Mouse (Mus musculus): ENCODE data around the gene Mpv17l2. TPM values are rescaled to one million over a fixed set of nuclear protein-coding genes. Genes with fewer than 3 reads are reported as not detected.

The Mpv17l2 gene
- polyA plus RNA-seq, 1 experiment from 2014 or later, result 41.7 TPM

DNA sequence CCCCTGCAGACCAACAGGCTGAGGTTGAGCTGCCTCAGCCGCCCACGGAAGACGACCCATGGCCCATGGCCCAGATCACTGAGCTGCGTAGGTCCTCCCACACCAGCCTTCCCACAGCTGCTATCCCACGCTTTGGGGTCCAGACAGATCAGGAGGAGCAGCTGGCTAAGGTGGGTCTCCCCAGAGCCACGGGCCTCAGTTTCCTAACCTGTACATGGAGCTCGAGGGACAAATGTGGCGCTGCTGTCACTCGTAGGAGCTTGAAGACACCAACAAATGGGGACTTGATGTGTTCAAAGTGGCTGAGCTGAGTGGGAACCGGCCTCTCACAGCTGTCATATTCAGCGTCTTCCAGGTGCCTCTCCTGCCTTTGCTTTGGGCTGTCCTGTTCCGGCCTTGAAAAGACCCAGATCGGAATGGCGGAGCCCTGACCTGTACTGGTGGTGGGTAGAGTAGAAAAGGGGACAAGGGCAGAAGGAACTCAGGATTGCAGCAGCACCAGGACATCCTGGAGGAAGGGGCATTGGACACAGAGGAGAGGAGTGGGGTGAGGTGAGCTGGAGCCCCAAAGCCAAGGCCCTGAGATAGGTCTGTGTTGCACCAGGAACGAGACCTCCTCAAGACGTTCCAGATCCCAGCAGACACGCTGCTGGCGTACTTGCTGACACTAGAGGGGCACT lies 13.4 kb downstream of the Mpv17l2 start:
- Histone ChIP-seq H3K27me3 (peaks cover 66% of the 10 kb centered on the region), H3K36me3 (no peaks in the 10 kb centered on the region), H3K4me2 (replicated peaks) (no peak overlapping the region), H3K27ac (replicated peaks) (no peak overlapping the region), H3K9ac (no peak overlapping the region), H3K4me1 (peaks cover 20% of the 10 kb centered on the region), H3K4me3 (replicated peaks) (no peak overlapping the region), H3K9me3 (replicated peaks) (no peaks in the 10 kb centered on the region)
- ATAC-seq (ENCODE audit: insufficient number of reproducible peaks, low FRiP score, low TSS enrichment, low read depth), result no peak
- 83% methylated on average over 18 of the region's 18 CpGs for WGBS

DNA sequence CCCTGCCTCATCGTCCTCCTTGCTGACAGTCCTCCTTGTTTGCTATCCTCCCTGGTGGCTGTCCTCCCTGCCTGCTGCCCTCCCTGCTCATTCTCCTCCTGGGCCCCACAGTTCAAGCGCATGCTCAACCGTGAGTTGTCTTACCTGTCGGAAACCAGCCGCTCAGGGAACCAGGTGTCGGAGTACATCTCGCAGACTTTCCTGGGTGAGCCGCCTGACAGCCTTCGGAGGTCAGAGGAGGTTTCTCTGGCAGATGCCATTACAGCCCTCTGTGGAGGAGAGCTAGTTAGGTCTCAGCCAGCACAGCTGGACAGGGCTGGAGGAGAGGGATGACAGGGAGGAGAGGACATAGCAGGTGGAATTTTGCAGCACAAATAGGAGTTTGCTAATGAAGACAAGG lies 14.1 kb downstream of the Mpv17l2 start:
- H3K9me3 ChIP-seq (replicated peaks), result no peaks in the 10 kb centered on the region
- WGBS, result 54% methylated on average over 9 of the region's 9 CpGs
- H3K4me2 ChIP-seq (replicated peaks), result no peak overlapping the region
- no peak for ATAC-seq (ENCODE audit: insufficient number of reproducible peaks, low FRiP score, low TSS enrichment, low read depth)
- no peak overlapping the region for H3K27ac ChIP-seq (replicated peaks)
- H3K9ac ChIP-seq, result no peak overlapping the region
- H3K27me3 ChIP-seq, result peaks cover 73% of the 10 kb centered on the region
- H3K36me3 ChIP-seq, result no peaks in the 10 kb centered on the region
- peaks cover 17% of the 10 kb centered on the region for H3K4me1 ChIP-seq
- no peak overlapping the region for H3K4me3 ChIP-seq (replicated peaks)

DNA sequence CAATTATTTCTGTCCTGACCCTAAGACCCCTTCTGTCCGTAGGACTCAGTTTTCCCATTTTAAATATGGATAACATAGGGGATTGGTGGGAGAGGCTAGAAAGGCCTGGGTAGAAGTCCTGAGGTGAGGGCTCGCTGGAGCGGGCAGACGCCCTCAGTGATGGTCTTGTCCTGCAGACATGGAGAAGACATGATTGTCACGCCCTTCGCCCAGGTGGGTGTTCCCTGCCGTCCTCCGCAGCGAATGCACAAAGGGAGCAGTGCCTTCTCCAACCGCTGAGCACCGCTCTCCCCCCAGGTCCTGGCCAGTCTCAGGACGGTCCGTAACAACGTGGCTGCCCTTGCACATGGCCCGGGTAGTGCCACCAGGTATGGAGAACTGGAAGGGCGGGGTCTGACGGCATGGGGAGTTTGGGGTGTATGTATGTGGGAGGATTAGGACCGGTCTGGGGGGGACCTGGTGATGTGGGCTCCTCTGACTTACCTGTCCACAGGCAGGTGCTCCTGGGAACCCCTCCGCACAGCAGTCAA lies 15.0 kb downstream of the Mpv17l2 start:
- no peaks in the 10 kb centered on the region for H3K36me3 ChIP-seq
- H3K27me3 ChIP-seq, result peaks cover 81% of the 10 kb centered on the region
- no peak overlapping the region for H3K4me2 ChIP-seq (replicated peaks)
- WGBS, result 61% methylated on average over 19 of the region's 19 CpGs
- no peak overlapping the region for H3K27ac ChIP-seq (replicated peaks)
- H3K4me1 ChIP-seq, result peaks cover 17% of the 10 kb centered on the region
- H3K9ac ChIP-seq, result no peak overlapping the region
- H3K9me3 ChIP-seq (replicated peaks), result no peaks in the 10 kb centered on the region
- no peak overlapping the region for H3K4me3 ChIP-seq (replicated peaks)
- no peak for ATAC-seq (ENCODE audit: insufficient number of reproducible peaks, low FRiP score, low TSS enrichment, low read depth)

DNA sequence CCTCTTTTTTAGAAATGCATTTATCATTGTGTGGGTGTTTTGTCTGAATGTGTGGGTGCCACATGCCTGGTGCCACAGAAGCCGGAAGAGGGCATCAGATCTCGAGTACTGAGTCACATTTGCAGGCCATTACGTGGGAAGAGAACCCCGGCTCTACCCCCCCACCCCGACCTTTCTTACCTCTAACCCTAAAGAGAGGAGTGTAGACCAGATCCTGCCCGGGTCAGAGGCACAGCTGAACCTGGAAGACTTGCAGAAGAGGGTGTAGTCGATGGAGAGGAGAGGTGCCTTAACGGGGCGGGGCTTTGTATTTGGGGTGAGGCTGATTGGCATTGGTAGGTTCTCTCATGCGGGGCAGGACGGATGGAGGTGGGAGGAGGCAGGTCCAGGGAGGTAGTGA lies 15.9 kb downstream of the Mpv17l2 start:
- Histone ChIP-seq H3K9ac (no peak overlapping the region), H3K4me2 (replicated peaks) (no peak overlapping the region), H3K4me3 (replicated peaks) (no peak overlapping the region), H3K27me3 (peaks cover 89% of the 10 kb centered on the region), H3K4me1 (peaks cover 17% of the 10 kb centered on the region), H3K9me3 (replicated peaks) (no peaks in the 10 kb centered on the region), H3K36me3 (no peaks in the 10 kb centered on the region), H3K27ac (replicated peaks) (no peak overlapping the region)
- ATAC-seq (ENCODE audit: insufficient number of reproducible peaks, low FRiP score, low TSS enrichment, low read depth), result no peak
- WGBS, result 48% methylated on average over 11 of the region's 11 CpGs

DNA sequence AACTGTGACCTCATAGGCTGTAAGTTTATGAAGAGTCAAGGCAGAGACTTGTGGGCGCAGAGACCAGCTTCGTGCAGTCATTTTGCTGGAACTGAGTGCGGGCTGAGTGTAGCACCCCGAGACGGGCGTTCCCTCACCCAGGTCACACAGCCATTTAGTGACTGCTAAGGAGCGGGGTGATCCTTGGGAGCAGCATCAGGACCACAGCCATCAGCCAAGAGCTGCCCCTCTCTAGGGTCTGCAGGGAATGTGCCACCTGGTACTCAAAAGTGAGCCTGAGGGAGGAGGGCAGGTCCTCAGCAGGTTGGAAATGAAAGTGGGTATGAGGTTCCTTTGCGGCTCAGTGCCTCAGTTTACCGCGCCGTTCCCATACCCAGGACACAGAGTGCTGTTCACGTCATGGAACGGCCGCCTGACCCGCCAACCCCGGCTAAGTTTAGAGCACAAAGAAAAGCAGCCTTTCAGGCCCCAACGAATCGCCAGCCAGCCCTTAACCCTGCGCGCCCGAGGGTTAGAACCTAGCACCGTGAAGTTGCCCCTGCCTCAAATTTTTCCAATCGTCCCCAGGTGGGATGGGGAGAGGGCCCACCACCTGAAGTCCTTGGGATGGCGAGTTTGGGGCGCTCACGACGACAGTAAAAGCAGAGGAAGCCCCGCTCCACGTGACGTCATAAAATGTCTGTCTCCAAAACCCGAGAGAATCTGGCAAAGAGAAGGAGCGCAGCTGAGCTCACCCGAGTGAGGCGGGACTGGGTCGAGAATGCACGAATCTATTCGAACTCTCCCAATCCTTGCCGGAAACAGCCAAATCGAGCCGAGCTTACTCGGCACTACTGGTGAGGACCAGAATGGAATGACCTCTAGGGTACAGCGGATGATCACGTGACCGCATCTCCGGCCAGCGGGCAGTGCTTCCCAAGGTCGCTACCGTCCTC lies 16.8 kb downstream of the Mpv17l2 start:
- no peaks in the 10 kb centered on the region for H3K36me3 ChIP-seq
- H3K9ac ChIP-seq, result no peak overlapping the region
- WGBS, result 5% methylated on average over 48 of the region's 48 CpGs
- no peaks in the 10 kb centered on the region for H3K9me3 ChIP-seq (replicated peaks)
- H3K27ac ChIP-seq (replicated peaks), result no peak overlapping the region
- H3K27me3 ChIP-seq, result peaks cover 87% of the 10 kb centered on the region
- peak overlapping the region; percentile 37 for H3K4me3 ChIP-seq (replicated peaks)
- H3K4me2 ChIP-seq (replicated peaks), result peak overlapping the region; percentile 49
- no peak for ATAC-seq (ENCODE audit: insufficient number of reproducible peaks, low FRiP score, low TSS enrichment, low read depth)
- H3K4me1 ChIP-seq, result peaks cover 17% of the 10 kb centered on the region

DNA sequence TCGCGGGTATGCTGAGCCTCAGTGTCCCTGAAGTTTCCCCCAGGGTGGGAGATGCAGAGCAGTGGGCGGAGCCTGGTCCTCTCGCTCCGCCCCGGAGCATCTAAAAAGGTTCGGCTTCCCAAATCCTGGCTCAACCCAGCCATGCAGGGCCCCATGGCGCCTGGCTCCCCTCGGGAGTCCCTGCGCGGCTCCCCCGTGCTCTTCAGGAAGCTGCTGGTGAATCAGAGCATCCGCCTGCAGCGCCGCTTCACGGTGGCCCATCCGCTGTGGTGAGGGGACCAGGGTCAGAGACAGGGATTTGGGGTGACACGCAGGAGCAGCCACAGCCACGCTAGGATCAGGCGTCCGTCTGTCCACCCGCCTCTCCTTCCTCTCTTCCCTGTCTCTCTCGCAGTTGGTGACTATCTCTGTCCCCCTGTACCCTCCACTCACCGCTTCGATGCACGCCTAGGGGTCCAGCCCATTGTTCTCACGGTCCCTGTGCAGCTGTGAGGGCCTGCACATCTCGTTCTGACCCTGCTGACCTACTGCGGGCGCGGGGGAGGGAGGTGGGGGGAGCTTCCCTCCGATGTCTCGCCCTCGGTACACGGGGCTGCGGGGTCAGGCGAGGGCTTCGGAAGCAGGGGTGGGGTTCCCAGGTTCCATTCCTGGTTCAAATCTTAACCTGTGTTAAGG lies 17.6 kb downstream of the Mpv17l2 start:
- ATAC-seq (ENCODE audit: insufficient number of reproducible peaks, low FRiP score, low TSS enrichment, low read depth), result no peak
- Histone ChIP-seq H3K4me1 (peaks cover 17% of the 10 kb centered on the region), H3K36me3 (no peaks in the 10 kb centered on the region), H3K27me3 (peaks cover 83% of the 10 kb centered on the region), H3K9ac (no peak overlapping the region), H3K27ac (replicated peaks) (no peak overlapping the region), H3K4me3 (replicated peaks) (peak overlapping the region; percentile 37; the same call in 1 of the 2 replicates), H3K4me2 (replicated peaks) (peak overlapping the region; percentile 49), H3K9me3 (replicated peaks) (no peaks in the 10 kb centered on the region)
- WGBS, result 5% methylated on average over 38 of the region's 38 CpGs

DNA sequence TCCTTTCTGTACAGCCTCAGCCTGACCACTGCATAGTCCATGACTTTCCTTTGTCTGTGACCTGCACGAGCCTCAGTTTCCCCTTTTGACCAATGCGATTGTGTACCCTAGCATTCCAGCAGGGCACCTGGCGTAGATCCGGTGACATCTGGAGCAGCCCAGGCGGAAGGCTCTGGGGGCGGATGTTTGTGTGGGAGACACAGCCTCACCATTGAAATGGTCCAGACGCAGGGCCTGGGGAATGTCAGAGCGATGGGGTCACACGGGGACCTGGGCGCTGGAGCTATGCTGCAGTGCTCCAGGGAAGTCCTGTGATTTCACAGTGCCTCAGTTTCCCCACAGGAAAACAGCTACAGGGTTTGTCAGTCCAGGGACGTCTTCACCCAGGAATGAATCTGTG lies 18.6 kb downstream of the Mpv17l2 start:
- H3K36me3 ChIP-seq, result no peaks in the 10 kb centered on the region
- H3K4me1 ChIP-seq, result peaks cover 17% of the 10 kb centered on the region
- no peak overlapping the region for H3K4me3 ChIP-seq (replicated peaks)
- no peak overlapping the region for H3K9ac ChIP-seq
- WGBS, result 63% methylated on average over 11 of the region's 11 CpGs
- no peak overlapping the region for H3K4me2 ChIP-seq (replicated peaks)
- H3K27ac ChIP-seq (replicated peaks), result no peak overlapping the region
- ATAC-seq (ENCODE audit: insufficient number of reproducible peaks, low FRiP score, low TSS enrichment, low read depth), result no peak
- no peaks in the 10 kb centered on the region for H3K9me3 ChIP-seq (replicated peaks)
- H3K27me3 ChIP-seq, result peaks cover 77% of the 10 kb centered on the region

DNA sequence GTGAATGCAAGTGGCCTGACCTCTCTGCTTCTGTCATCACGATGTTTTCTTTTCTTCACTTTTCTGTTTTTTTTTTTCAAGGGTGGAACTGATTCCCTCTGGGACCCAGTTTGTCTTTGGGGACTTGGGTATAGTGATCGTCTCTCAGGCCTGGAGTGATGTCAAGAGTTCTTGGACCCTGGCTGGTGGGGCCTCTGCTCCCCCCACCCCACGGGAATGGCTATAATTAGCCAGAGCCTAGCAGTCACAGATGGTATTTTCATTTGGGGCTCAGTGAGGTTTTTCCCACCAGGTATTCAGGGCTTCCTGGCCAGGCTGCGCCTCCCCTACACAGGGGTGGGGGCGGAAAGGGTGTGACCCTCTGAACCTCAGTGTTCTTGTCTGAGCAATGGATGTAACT lies 19.1 kb downstream of the Mpv17l2 start:
- 50% methylated on average over 5 of the region's 5 CpGs for WGBS
- no peak for ATAC-seq (ENCODE audit: insufficient number of reproducible peaks, low FRiP score, low TSS enrichment, low read depth)
- peaks cover 72% of the 10 kb centered on the region for H3K27me3 ChIP-seq

DNA sequence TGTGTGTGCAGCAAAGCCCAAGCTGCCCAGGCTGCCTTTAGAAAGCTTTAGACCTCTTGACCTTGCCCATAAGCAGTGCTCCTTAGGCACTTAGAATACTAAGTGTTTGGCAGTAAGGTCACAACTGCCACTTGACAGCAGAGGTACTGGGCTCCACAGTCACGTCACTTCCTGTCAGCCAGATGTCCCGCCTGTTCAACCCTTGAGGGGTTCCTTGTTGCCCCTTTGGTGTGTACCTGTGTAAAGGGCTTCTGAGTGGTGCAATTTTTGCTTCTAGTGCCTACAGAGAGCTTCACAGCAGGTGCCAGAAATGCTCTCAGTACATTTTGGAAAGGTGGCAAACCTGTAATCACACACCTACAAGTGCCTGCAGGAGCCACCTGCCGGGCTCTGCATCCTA lies 22.5 kb downstream of the Mpv17l2 start:
- ATAC-seq (ENCODE audit: insufficient number of reproducible peaks, low FRiP score, low TSS enrichment, low read depth), result no peak
- Histone ChIP-seq H3K9me3 (replicated peaks) (no peaks in the 10 kb centered on the region), H3K9ac (no peak overlapping the region), H3K36me3 (no peaks in the 10 kb centered on the region), H3K4me2 (replicated peaks) (no peak overlapping the region), H3K27ac (replicated peaks) (no peak overlapping the region), H3K27me3 (peaks cover 38% of the 10 kb centered on the region), H3K4me3 (replicated peaks) (no peak overlapping the region), H3K4me1 (peaks cover 5% of the 10 kb centered on the region)
- 55% methylated on average over 3 of the region's 3 CpGs for WGBS

More for the DNA sequence above, 19.1 kb downstream of the Mpv17l2 start:
- H3K36me3 ChIP-seq, result no peaks in the 10 kb centered on the region
- H3K9me3 ChIP-seq (replicated peaks), result no peaks in the 10 kb centered on the region
- H3K4me3 ChIP-seq (replicated peaks), result no peak overlapping the region
- no peak overlapping the region for H3K4me2 ChIP-seq (replicated peaks)
- H3K9ac ChIP-seq, result no peak overlapping the region
- peaks cover 17% of the 10 kb centered on the region for H3K4me1 ChIP-seq
- no peak overlapping the region for H3K27ac ChIP-seq (replicated peaks)

DNA sequence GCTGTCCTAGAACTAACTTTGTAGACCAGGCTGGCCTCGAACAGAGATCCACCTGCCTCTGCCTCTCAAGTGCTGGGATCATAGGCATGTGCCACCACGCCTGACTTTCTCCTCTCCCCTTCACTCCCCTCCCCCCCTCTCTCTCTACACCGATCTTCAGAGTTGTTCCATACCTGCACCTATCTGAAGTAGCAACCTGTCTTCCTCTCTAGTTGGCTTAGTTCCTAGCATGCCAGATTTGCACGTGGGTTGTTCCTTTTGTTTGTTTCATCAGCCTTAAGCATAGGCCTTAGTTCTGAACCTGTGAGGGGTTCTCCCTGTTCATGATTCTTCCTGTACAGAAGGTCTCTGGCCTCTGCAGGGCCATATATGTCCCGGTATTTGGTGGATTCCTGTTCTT lies 23.0 kb downstream of the Mpv17l2 start:
- Histone ChIP-seq H3K4me1 (no peaks in the 10 kb centered on the region), H3K4me3 (replicated peaks) (no peak overlapping the region), H3K9me3 (replicated peaks) (no peaks in the 10 kb centered on the region), H3K4me2 (replicated peaks) (no peak overlapping the region), H3K9ac (no peak overlapping the region), H3K27me3 (peaks cover 37% of the 10 kb centered on the region), H3K27ac (replicated peaks) (no peak overlapping the region), H3K36me3 (no peaks in the 10 kb centered on the region)
- no peak for ATAC-seq (ENCODE audit: insufficient number of reproducible peaks, low FRiP score, low TSS enrichment, low read depth)
- WGBS, result 62% methylated on average over 5 of the region's 5 CpGs

DNA sequence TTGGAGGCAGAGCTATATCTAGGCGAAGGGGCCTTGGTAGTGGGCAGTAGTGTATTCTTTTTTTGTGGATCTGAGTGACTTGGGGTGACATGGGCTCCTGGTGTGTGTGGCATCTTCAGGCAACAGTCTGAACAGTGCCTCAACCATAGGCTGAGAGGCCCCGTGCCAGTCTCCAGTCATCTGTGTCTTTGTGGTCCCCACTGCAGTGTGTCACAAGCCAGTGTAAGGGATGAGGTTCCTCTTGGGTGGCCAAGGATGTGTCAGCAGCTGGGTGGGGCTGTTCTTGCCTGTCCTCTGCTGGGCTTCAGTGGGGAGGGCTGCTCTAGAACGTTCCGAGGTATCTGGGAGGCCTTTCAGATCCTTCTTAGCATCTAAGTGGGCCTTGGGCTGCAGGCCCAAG lies 29.8 kb downstream of the Mpv17l2 start:
- Histone ChIP-seq H3K4me3 (replicated peaks) (no peak overlapping the region), H3K9ac (no peak overlapping the region), H3K9me3 (replicated peaks) (no peaks in the 10 kb centered on the region), H3K36me3 (no peaks in the 10 kb centered on the region), H3K4me1 (peaks cover 5% of the 10 kb centered on the region; the same call in 1 of the 2 replicates), H3K27ac (replicated peaks) (no peak overlapping the region), H3K4me2 (replicated peaks) (no peak overlapping the region), H3K27me3 (peaks cover 61% of the 10 kb centered on the region)
- 79% methylated on average over 4 of the region's 4 CpGs for WGBS
- ATAC-seq (ENCODE audit: insufficient number of reproducible peaks, low FRiP score, low TSS enrichment, low read depth), result no peak

Measured in embryonic facial prominence, embryonic 15.5 days (tissue).